Comparison of ENCODE assay signal across 10 mouse cellular contexts in the genomic region with DNA sequence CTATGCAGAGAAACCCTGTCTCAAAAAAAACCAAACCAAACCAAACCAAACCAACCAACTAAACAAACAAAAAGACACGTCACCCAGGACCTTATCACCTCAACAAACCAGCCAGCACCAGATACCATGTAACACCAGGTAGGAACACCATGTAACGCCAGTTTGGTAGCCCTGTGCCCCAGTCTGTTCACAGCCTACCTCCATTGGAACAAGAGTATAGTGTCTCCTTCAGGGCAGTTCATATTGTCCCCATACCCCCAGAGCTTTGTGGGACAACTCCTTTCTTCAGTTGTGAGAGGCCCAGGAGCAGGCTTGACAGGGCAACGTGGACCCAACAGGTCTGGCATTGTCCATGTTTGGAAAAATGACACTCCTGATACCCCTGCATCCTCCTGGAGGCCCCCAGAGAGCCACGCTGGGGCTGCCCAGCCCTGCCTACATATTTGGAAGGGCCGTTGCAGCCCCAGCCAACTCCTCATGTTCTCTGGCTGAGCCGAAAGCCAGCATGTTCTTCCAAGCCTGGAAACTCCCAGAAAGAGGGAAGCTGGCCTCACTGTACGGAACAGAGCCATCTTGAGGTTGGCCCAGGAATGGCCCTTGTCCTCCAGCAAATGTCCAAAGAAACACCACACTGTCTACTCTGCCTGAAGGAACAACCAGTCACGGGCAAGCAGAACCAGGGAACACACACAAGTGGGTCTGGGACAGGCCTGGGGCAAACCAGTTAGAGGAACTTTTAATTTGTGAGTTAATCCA.
DNase-seq lines count a peak whose midpoint lies in the region; ATAC-seq and TF ChIP-seq lines count a peak whose summit lies in the region.
"Had no signal": no experiment of that assay in that cellular context is flagged by ENCODE, and none has a peak within 500 bp of the region (broad histone marks: within the 10 kb centered on the region; RNA-seq: fewer than 3 reads in every experiment).

No protein-coding gene starts in this region.

- peak; percentile 99 for DNase-seq in heart, adult 11 months
- DNase-seq in adipocyte (ENCODE audit: low spot score): peak; percentile 89
- DNase-seq in intestine, embryonic 14.5 days (ENCODE audit: low spot score): no peak
- DNase-seq in lung, postnatal 25 days (ENCODE audit: low spot score): peak; percentile 63
- DNase-seq in natural killer cell, adult 2 months (ENCODE audit: low spot score in 2 of 2): no peak

- no peaks in the 10 kb centered on the region for H3K27me3 ChIP-seq in heart, embryonic 11.5 days (ENCODE audit: control insufficient read depth, insufficient read depth, low read length)
- no peaks in the 10 kb centered on the region for H3K27me3 ChIP-seq in intestine, embryonic 14.5 days (replicated peaks; ENCODE audit: control insufficient read depth, insufficient read depth, low read length)
- H3K27me3 ChIP-seq: embryonic facial prominence, embryonic 13.5 days; liver, embryonic 15.5 days had no signal

- H3K27ac ChIP-seq in heart, embryonic 11.5 days (ENCODE audit: low read depth, low read length): no peak overlapping the region
- H3K27ac ChIP-seq in embryonic fibroblast, embryonic 13.5 days (ENCODE audit: insufficient read depth, low read length): no peak overlapping the region
- H3K27ac ChIP-seq in intestine, embryonic 14.5 days (ENCODE audit: low read depth): no peak overlapping the region
- H3K27ac ChIP-seq: embryonic facial prominence, embryonic 13.5 days; liver, embryonic 15.5 days had no signal

- peak; percentile 15; the same call in 1 of the 2 replicates for TF ChIP-seq CTCF in embryonic fibroblast, embryonic 13.5 days (IDR thresholded peaks at IDR 0.05; ENCODE audit: borderline replicate concordance, insufficient read depth, low read length)

- H3K9me3 ChIP-seq in heart, embryonic 11.5 days (replicated peaks; ENCODE audit: control insufficient read depth, low read length): no peaks in the 10 kb centered on the region
- H3K9me3 ChIP-seq in intestine, embryonic 14.5 days (ENCODE audit: control insufficient read depth, low read length): no peaks in the 10 kb centered on the region
- H3K9me3 ChIP-seq: embryonic facial prominence, embryonic 13.5 days; liver, embryonic 15.5 days had no signal

- no peak for TF ChIP-seq POLR2A in embryonic fibroblast, embryonic 13.5 days (IDR thresholded peaks at IDR 0.05; ENCODE audit: low read depth, low read length)

- ATAC-seq in heart, embryonic 11.5 days (replicated peaks; ENCODE audit: insufficient number of reproducible peaks, low FRiP score, low TSS enrichment): no peak
- ATAC-seq in intestine, embryonic 14.5 days (replicated peaks; ENCODE audit: low FRiP score, low TSS enrichment, low read depth): 0 out of 2 replicates have a peak, but pooled peaks have one; percentile 4
- ATAC-seq in CD4-positive, CD25-positive, alpha-beta regulatory T cell, adult 4 months: no peak

- no peak overlapping the region for H3K9ac ChIP-seq in heart, embryonic 11.5 days (ENCODE audit: low read depth, low read length)
- H3K9ac ChIP-seq in intestine, embryonic 14.5 days (ENCODE audit: low read length): no peak overlapping the region
- H3K9ac ChIP-seq: embryonic facial prominence, embryonic 13.5 days; liver, embryonic 15.5 days had no signal

- no peak overlapping the region for H3K4me3 ChIP-seq in heart, embryonic 11.5 days (ENCODE audit: low read depth, low read length)
- H3K4me3 ChIP-seq in embryonic fibroblast, embryonic 13.5 days (ENCODE audit: insufficient read depth, low read length): no peak overlapping the region
- H3K4me3 ChIP-seq in intestine, embryonic 14.5 days (ENCODE audit: low read depth, low read length): no peak overlapping the region
- H3K4me3 ChIP-seq: embryonic facial prominence, embryonic 13.5 days; liver, embryonic 15.5 days had no signal

- H3K4me1 ChIP-seq in heart, embryonic 11.5 days (ENCODE audit: control insufficient read depth, insufficient read depth, low read length): peaks cover 31% of the 10 kb centered on the region
- H3K4me1 ChIP-seq in embryonic fibroblast, embryonic 13.5 days (ENCODE audit: control insufficient read depth, insufficient read depth, low read length): no peaks in the 10 kb centered on the region
- H3K4me1 ChIP-seq in intestine, embryonic 14.5 days (replicated peaks; ENCODE audit: control insufficient read depth, insufficient read depth, low read length): 0 out of 2 replicates have a peak, but pooled peaks cover 3% of the 10 kb centered on the region
- H3K4me1 ChIP-seq: embryonic facial prominence, embryonic 13.5 days; liver, embryonic 15.5 days had no signal

- no peaks in the 10 kb centered on the region for H3K36me3 ChIP-seq in heart, embryonic 11.5 days (ENCODE audit: control insufficient read depth, insufficient read depth, low read length)
- no peaks in the 10 kb centered on the region for H3K36me3 ChIP-seq in intestine, embryonic 14.5 days (ENCODE audit: control insufficient read depth, insufficient read depth, low read length)
- H3K36me3 ChIP-seq: embryonic facial prominence, embryonic 13.5 days; liver, embryonic 15.5 days had no signal

- 68% methylated on average over 8 of the region's 8 CpGs for WGBS in heart, embryonic 11.5 days (ENCODE audit: insufficient replicate concordance)
- 74% methylated on average over 8 of the region's 8 CpGs for WGBS in intestine, embryonic 14.5 days

- no peak overlapping the region for H3K4me2 ChIP-seq in heart, embryonic 11.5 days
- no peak overlapping the region for H3K4me2 ChIP-seq in intestine, embryonic 14.5 days (ENCODE audit: low read length)
- H3K4me2 ChIP-seq: embryonic facial prominence, embryonic 13.5 days; liver, embryonic 15.5 days had no signal

Comparison
In these comparisons a context has a peak if more than half of its experiments do, and no peak if none do; other contexts are left out.
1. DNase-seq: peak in heart, adult 11 months (single experiment), adipocyte (single experiment) and lung, postnatal 25 days (single experiment); none in intestine, embryonic 14.5 days (single experiment) and natural killer cell, adult 2 months (0 of 2).